Mouse (Mus musculus) lung, embryonic 14.5 days (tissue): ENCODE measurements around the gene Cela2a. TPM values are rescaled to one million over a fixed set of nuclear protein-coding genes. Genes with fewer than 3 reads are reported as not detected.

Experiments used
- ATAC-seq: fragments of 200-750 bp; cut with Nextera tagmentation; 2 replicates; pipeline ENCODE4 v1.8.0; 2017; ENCODE audit warnings: mild to moderate bottlenecking, moderate TSS enrichment, moderate library complexity; ENCODE audit not compliant: insufficient read depth
- DNase-seq: peaks from one replicate; pipeline ENCODE4 v3.0.0-alpha.2; 2015
- H3K27ac ChIP-seq: fragments of 300-500 bp; sonication (generic); 2 replicates; pipeline ENCODE4 v1.5.1; 2014; ENCODE audit warnings: low read depth, mild to moderate bottlenecking, moderate library complexity
- H3K27me3 ChIP-seq: fragments of 300-500 bp; sonication (generic); 2 replicates; pipeline ENCODE4 v1.6.1; 2014; ENCODE audit warnings: low read length, control low read depth; ENCODE audit not compliant: insufficient read depth
- H3K36me3 ChIP-seq: fragments of 300-500 bp; sonication (generic); 2 replicates; pipeline ENCODE4 v1.6.1; 2014; ENCODE audit warnings: control low read depth; ENCODE audit not compliant: insufficient read depth
- H3K4me1 ChIP-seq: fragments of 300-500 bp; sonication (generic); 2 replicates; pipeline ENCODE4 v1.6.1; 2014; ENCODE audit warnings: antibody characterized with exemption, control low read depth; ENCODE audit not compliant: insufficient read depth
- H3K4me2 ChIP-seq: fragments of 300-500 bp; sonication (generic); 2 replicates; pipeline ENCODE4 v1.6.1; 2014; ENCODE audit warnings: mild to moderate bottlenecking
- H3K4me3 ChIP-seq: fragments of 300-500 bp; sonication (generic); 2 replicates; pipeline ENCODE4 v1.5.1; 2014; ENCODE audit warnings: low read depth, low read length
- H3K9ac ChIP-seq: fragments of 300-500 bp; sonication (generic); 2 replicates; pipeline ENCODE4 v1.6.1; 2014
- H3K9me3 ChIP-seq: fragments of 300-500 bp; sonication (generic); 2 replicates; pipeline ENCODE4 v1.6.1; 2016; ENCODE audit warnings: low read depth, low read length, control low read depth
- CTCF ChIP-seq: IDR thresholded peaks from 2 replicates; pipeline ENCODE4 v1.5.1; 2016; ENCODE audit warnings: antibody characterized with exemption, low read depth
- WGBS: fragments of 180-500 bp; shearing (Covaris S2); extraction: QIAGEN DNeasy Blood & Tissue Kit; methylation state at CpG from one replicate; pipeline ENCODE4 v1.1.7; 2014; 5-methylcytosine and 5-hydroxymethylcytosine counted together
- polyA plus RNA-seq: library from polyadenylated mRNA; unstranded; fragments of >200 nt; fragmentation: Nextera tagmentation; extraction: Ambion mirVana; gene quantifications from 2 replicates; pipeline ENCODE4 v1.2.1, GENCODE M21; 2014

Gene Cela2a
- polyA plus RNA-seq, 1 experiment from 2014 or later = not detected

- Histone ChIP-seq H3K4me3 (no peak overlapping the region), H3K9me3 (no peaks in the 10 kb centered on the region), H3K9ac (no peak overlapping the region), H3K36me3 (peaks cover 32% of the 10 kb centered on the region), H3K27ac (no peak overlapping the region), H3K4me1 (no peaks in the 10 kb centered on the region), H3K4me2 (no peak overlapping the region), H3K27me3 (no peaks in the 10 kb centered on the region)
- DNase-seq (no peak), ATAC-seq (no peak)
- WGBS = 71% methylated on average over 14 of the region's 14 CpGs
- TF ChIP-seq CTCF = no peak
Observed at GRCm38 (mm10) chr4:141816776-141817655, 8.9 kb downstream of the Cela2a start.

DNA sequence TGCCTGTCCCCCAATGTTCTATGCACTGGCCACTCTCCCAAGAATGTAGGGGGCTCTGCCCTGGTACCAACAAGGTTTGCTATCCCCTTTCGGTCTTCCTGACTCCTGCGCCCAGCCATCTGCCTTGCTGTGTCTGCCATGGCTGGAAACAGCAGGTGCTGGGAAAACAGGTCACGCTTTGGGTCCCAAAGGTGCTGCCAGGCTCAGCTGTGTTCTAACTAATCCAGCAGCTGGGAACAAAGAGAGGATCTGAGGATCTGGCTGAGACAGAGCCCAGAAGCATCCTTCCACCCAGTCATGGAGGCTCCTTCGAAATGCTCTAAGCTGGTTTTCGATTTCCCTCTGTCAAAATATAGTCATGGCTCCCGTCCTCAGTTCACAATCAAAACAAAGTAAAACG is 9.7 kb downstream of the Cela2a start:
- TF ChIP-seq CTCF = no peak
- no peak overlapping the region for H3K4me2 ChIP-seq
- no peaks in the 10 kb centered on the region for H3K9me3 ChIP-seq
- no peak overlapping the region for H3K9ac ChIP-seq
- ATAC-seq (no peak), DNase-seq (no peak)
- no peak overlapping the region for H3K27ac ChIP-seq
- 84% methylated on average over 7 of the region's 7 CpGs for WGBS
- H3K4me3 ChIP-seq = no peak overlapping the region
- H3K4me1 ChIP-seq = no peaks in the 10 kb centered on the region
- peaks cover 40% of the 10 kb centered on the region for H3K36me3 ChIP-seq
- H3K27me3 ChIP-seq = no peaks in the 10 kb centered on the region

DNA sequence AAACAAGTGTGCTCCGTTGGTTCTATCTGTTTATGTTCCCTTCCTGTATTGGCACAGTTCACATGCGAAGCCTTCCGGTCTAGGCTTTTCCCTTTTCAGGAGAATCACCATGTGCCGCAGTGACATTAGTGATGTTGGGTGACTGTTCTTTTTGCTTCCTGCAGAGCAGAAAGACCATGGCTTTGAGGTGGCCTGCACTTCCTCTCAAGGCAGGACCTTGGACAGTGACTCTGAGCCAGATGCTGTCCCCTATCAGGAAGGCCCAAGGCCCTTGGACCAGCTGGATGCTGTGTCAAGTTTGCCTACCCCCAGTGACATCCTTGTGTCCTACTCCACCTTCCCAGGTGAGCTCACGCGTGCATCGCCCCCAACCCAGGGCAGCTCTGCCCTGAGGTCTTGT is 14.6 kb downstream of the Cela2a start:
- no peaks in the 10 kb centered on the region for H3K27me3 ChIP-seq
- no peak for TF ChIP-seq CTCF
- H3K4me2 ChIP-seq = no peak overlapping the region
- peaks cover 83% of the 10 kb centered on the region for H3K36me3 ChIP-seq
- WGBS = 96% methylated on average over 7 of the region's 7 CpGs
- DNase-seq (peak; percentile 42), ATAC-seq (no peak)
- no peak overlapping the region for H3K27ac ChIP-seq
- H3K4me3 ChIP-seq = no peak overlapping the region
- H3K4me1 ChIP-seq = no peaks in the 10 kb centered on the region
- H3K9ac ChIP-seq = no peak overlapping the region
- no peaks in the 10 kb centered on the region for H3K9me3 ChIP-seq

- no peak for ATAC-seq
- H3K4me3 ChIP-seq = no peak overlapping the region
- H3K27me3 ChIP-seq = no peaks in the 10 kb centered on the region
- no peaks in the 10 kb centered on the region for H3K9me3 ChIP-seq
- H3K36me3 ChIP-seq = peaks cover 87% of the 10 kb centered on the region
- TF ChIP-seq CTCF = no peak
- no peak overlapping the region for H3K9ac ChIP-seq
- DNase-seq = no peak
- H3K4me1 ChIP-seq = no peaks in the 10 kb centered on the region
- H3K27ac ChIP-seq = no peak overlapping the region
- no peak overlapping the region for H3K4me2 ChIP-seq
- WGBS = 88% methylated on average over 2 of the region's 2 CpGs
Observed at GRCm38 (mm10) chr4:141810975-141811374, 15.0 kb downstream of the Cela2a start.

DNA sequence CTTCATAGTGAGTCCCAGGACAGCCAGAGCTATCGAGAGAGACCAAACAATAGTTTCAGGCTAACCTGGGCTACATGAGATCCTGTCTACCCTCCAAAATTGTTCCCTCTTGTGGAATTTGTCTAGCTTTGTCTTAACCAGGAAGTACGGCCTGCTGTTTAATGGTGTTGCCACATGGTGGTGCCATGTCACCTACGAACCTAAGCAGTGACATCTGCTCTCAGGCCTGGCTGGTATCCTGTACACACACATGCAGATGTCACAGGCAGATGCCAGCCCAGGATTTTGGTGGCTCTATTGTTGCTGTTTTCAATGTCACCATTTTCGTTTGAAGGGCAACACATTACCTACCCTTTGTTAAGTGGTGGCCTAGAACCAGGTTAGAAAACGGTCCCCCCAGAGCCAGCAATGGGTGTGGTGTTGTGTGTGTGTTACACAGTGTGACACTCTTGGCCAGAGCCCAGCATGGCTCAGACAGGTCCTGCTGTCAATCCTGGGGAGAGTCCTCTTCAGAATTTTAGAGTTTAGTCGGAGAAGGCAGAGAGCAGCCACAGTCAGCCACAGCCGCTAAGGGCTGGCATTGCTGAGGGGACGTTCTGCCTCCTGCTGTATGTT is 16.0 kb downstream of the Cela2a start:
- H3K27ac ChIP-seq = no peak overlapping the region
- no peak overlapping the region for H3K4me2 ChIP-seq
- no peaks in the 10 kb centered on the region for H3K9me3 ChIP-seq
- peaks cover 89% of the 10 kb centered on the region for H3K36me3 ChIP-seq
- TF ChIP-seq CTCF = peak; percentile 71
- no peak overlapping the region for H3K4me3 ChIP-seq
- H3K9ac ChIP-seq = no peak overlapping the region
- H3K4me1 ChIP-seq = no peaks in the 10 kb centered on the region
- ATAC-seq (no peak; the same call in 1 of the 2 replicates), DNase-seq (peak; percentile 75)
- H3K27me3 ChIP-seq = no peaks in the 10 kb centered on the region
- 77% methylated on average over 8 of the region's 8 CpGs for WGBS

DNA sequence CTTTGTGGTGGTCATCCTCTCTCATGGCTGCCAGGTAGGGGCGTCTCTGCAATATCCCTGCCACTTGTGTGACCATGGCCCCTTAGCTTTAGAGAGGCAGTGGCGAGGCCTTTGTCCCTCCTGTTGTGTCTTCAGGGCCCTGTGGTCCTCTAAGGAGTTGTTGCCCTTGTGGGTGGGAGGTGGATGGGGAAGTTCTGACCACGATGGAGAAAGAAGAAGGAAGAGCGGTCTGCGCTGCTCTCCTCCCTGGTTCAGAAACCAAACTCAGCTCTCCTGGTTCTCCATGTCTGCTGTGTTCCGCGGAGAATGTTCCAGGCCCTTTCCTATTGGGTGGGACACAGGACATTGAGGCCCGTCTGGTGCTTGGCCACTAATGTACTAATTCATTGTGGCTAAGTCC is 20.1 kb downstream of the Cela2a start:
- H3K9me3 ChIP-seq = no peaks in the 10 kb centered on the region
- H3K4me2 ChIP-seq = no peak overlapping the region
- no peaks in the 10 kb centered on the region for H3K27me3 ChIP-seq
- H3K4me1 ChIP-seq = no peaks in the 10 kb centered on the region
- no peak overlapping the region for H3K4me3 ChIP-seq
- no peak overlapping the region for H3K27ac ChIP-seq
- 94% methylated on average over 8 of the region's 8 CpGs for WGBS
- H3K9ac ChIP-seq = no peak overlapping the region
- peaks cover 60% of the 10 kb centered on the region for H3K36me3 ChIP-seq
- ATAC-seq = no peak
- no peak for TF ChIP-seq CTCF
- no peak for DNase-seq

DNA sequence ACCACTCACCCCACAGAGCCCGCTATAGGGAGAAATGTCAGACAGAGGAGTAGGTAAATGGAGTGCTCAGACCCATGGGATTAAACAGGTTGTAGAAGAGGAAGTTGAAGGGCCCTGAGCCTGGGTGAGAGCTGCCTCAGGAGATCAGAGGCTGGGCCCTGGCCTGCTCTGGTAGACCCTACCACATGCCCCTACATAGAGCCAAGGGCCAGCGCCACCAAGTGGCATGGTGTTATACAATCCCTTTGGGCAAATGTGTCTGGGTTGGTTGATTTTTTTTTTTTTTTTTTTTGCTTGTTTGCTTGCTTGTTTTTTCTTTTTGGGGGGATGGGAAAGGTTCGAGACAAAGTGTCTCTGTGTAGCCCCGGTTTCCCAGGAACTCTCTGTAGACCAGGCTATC is 21.9 kb downstream of the Cela2a start:
- 90% methylated on average over 4 of the region's 4 CpGs for WGBS
- no peak for DNase-seq

More for the DNA sequence above, 21.9 kb downstream of the Cela2a start:
- H3K4me2 ChIP-seq = no peak overlapping the region
- no peak for ATAC-seq
- H3K9ac ChIP-seq = no peak overlapping the region
- TF ChIP-seq CTCF = no peak
- no peak overlapping the region for H3K4me3 ChIP-seq
- no peaks in the 10 kb centered on the region for H3K9me3 ChIP-seq
- H3K4me1 ChIP-seq = no peaks in the 10 kb centered on the region
- peaks cover 44% of the 10 kb centered on the region for H3K36me3 ChIP-seq
- H3K27ac ChIP-seq = no peak overlapping the region
- H3K27me3 ChIP-seq = no peaks in the 10 kb centered on the region
